Mouse (Mus musculus) erythroblast, embryonic 14.5 days (primary cell): ENCODE data around the gene Pcsk5.

Source experiments
- GATA1 ChIP-seq: IDR thresholded peaks from 2 replicates; pipeline ENCODE4 v1.6.1; 2012; ENCODE audit warnings: low read length, inconsistent platforms, mixed read lengths
- TAL1 ChIP-seq: IDR thresholded peaks from 3 replicates; pipeline ENCODE4 v1.6.1; 2012; ENCODE audit warnings: low read length, inconsistent platforms, mixed read lengths

DNA sequence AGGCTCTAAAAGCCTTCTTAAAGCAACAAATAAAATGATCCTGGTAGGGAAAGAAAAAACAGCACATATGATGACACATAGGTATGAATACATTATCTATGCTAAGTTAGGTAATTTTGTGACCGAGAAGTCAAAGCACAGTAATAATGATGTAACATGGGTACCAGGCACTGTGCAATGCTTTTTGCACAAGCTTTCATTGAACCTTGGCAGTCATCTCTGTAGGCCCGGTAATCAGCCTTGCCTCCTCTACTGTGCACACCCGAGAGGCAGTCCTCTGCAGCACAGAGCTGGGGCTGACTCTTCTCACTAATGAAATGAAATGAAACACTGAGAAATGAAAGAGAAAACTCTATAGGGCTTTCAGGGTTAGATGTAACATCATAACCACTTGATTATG is 89.1 kb downstream of the Pcsk5 start:
- TF ChIP-seq GATA1 = no peak
- TF ChIP-seq TAL1 = no peak
